Mouse (Mus musculus): Measurements from ENCODE around the gene Nhsl2. TPM values are rescaled to one million over a fixed set of nuclear protein-coding genes. Genes with fewer than 3 reads are reported as not detected.
"Not testable (repeated sequence)": the region's sequence is repeated elsewhere in the genome, so short reads cannot be mapped to it uniquely, and the experiment has no call there.

Gene Nhsl2
- polyA plus RNA-seq (2012; rRNA removed) = 13.1 and 15.7 TPM in 2 replicates

GRCm38 (mm10) chrX:101849281-101849821, at the start of gene Nhsl2:
TSS of gene Nhsl2 (plus strand) at chrX:101849385.
- Histone ChIP-seq H3K4me1 (ENCODE audit: control insufficient read depth, insufficient read depth, low read length) (peaks cover 4% of the 10 kb centered on the region; the same call in 1 of the 2 replicates), H3K27me3 (ENCODE audit: control insufficient read depth, insufficient read depth, low read length) (no peaks in the 10 kb centered on the region), H3K27ac (ENCODE audit: insufficient read depth, low read length) (peak within 1 kb of the TSS; percentile 94), H3K4me3 (replicated peaks; ENCODE audit: insufficient read depth, low read depth, low read length) (peak within 1 kb of the TSS; percentile 84)
- TF ChIP-seq CTCF (IDR thresholded peaks at IDR 0.05; ENCODE audit: borderline replicate concordance, insufficient read depth, low read depth, low read length) (no peak), POLR2A (IDR thresholded peaks at IDR 0.05; ENCODE audit: borderline replicate concordance, insufficient read depth, low read length) (peak; percentile 33; the same call in 1 of the 2 replicates)
- DNase-seq = peak; percentile 69 to 76
- 7% methylated on average over 34 of the region's 58 CpGs for WGBS

- peak in 1 of 2 experiments; percentile 56 for DNase-seq
- no peak overlapping the region for H3K27ac ChIP-seq (ENCODE audit: insufficient read depth, low read length)
- H3K27me3 ChIP-seq (ENCODE audit: control insufficient read depth, insufficient read depth, low read length) = no peaks in the 10 kb centered on the region
- H3K4me3 ChIP-seq (replicated peaks; ENCODE audit: insufficient read depth, low read depth, low read length) = no peak overlapping the region
- no peaks in the 10 kb centered on the region for H3K4me1 ChIP-seq (ENCODE audit: control insufficient read depth, insufficient read depth, low read length)
- 33% methylated on average over 2 of the region's 2 CpGs for WGBS
- no peak for TF ChIP-seq POLR2A (IDR thresholded peaks at IDR 0.05; ENCODE audit: borderline replicate concordance, insufficient read depth, low read length)
- no peak; the same call in 1 of the 2 replicates for TF ChIP-seq CTCF (IDR thresholded peaks at IDR 0.05; ENCODE audit: borderline replicate concordance, insufficient read depth, low read depth, low read length)
These were observed 43.7 kb upstream of the Nhsl2 start for GRCm38 (mm10) chrX:101805512-101805911.

- Histone ChIP-seq H3K27ac (ENCODE audit: insufficient read depth, low read length) (no peak overlapping the region), H3K4me1 (ENCODE audit: control insufficient read depth, insufficient read depth, low read length) (no peaks in the 10 kb centered on the region), H3K27me3 (ENCODE audit: control insufficient read depth, insufficient read depth, low read length) (no peaks in the 10 kb centered on the region), H3K4me3 (replicated peaks; ENCODE audit: insufficient read depth, low read depth, low read length) (no peak overlapping the region)
- DNase-seq = no peak
- TF ChIP-seq POLR2A (IDR thresholded peaks at IDR 0.05; ENCODE audit: borderline replicate concordance, insufficient read depth, low read length) = no peak
- no peak for TF ChIP-seq CTCF (IDR thresholded peaks at IDR 0.05; ENCODE audit: borderline replicate concordance, insufficient read depth, low read depth, low read length)
- 80% methylated on average over 3 of the region's 3 CpGs for WGBS
These were observed 37.4 kb upstream of the Nhsl2 start for GRCm38 (mm10) chrX:101811750-101812149.

GRCm38 (mm10) chrX:101819163-101819562, 30.0 kb upstream of the Nhsl2 start:
- Histone ChIP-seq H3K27ac (ENCODE audit: insufficient read depth, low read length) (no peak overlapping the region), H3K4me3 (replicated peaks; ENCODE audit: insufficient read depth, low read depth, low read length) (no peak overlapping the region), H3K4me1 (ENCODE audit: control insufficient read depth, insufficient read depth, low read length) (no peaks in the 10 kb centered on the region), H3K27me3 (ENCODE audit: control insufficient read depth, insufficient read depth, low read length) (no peaks in the 10 kb centered on the region)
- TF ChIP-seq POLR2A (IDR thresholded peaks at IDR 0.05; ENCODE audit: borderline replicate concordance, insufficient read depth, low read length) (no peak), CTCF (IDR thresholded peaks at IDR 0.05; ENCODE audit: borderline replicate concordance, insufficient read depth, low read depth, low read length) (peak; percentile 46; the same call in 1 of the 2 replicates)
- DNase-seq = no peak
- 50% methylated on average over 1 of the region's 1 CpGs for WGBS

- H3K27me3 ChIP-seq (ENCODE audit: control insufficient read depth, insufficient read depth, low read length); DNase-seq; H3K4me3 ChIP-seq (replicated peaks; ENCODE audit: insufficient read depth, low read depth, low read length); H3K27ac ChIP-seq (ENCODE audit: insufficient read depth, low read length); H3K4me1 ChIP-seq (ENCODE audit: control insufficient read depth, insufficient read depth, low read length): not testable (repeated sequence)
These were observed 29.2 kb upstream of the Nhsl2 start for GRCm38 (mm10) chrX:101819980-101820379.

GRCm38 (mm10) chrX:101847191-101847795, 1.9 kb upstream of the Nhsl2 start:
- no peak for DNase-seq
- Histone ChIP-seq H3K27ac (ENCODE audit: insufficient read depth, low read length) (no peak overlapping the region), H3K27me3 (ENCODE audit: control insufficient read depth, insufficient read depth, low read length) (no peaks in the 10 kb centered on the region), H3K4me1 (ENCODE audit: control insufficient read depth, insufficient read depth, low read length) (no peaks in the 10 kb centered on the region), H3K4me3 (replicated peaks; ENCODE audit: insufficient read depth, low read depth, low read length) (no peak overlapping the region)
- TF ChIP-seq CTCF (IDR thresholded peaks at IDR 0.05; ENCODE audit: borderline replicate concordance, insufficient read depth, low read depth, low read length) (no peak), POLR2A (IDR thresholded peaks at IDR 0.05; ENCODE audit: borderline replicate concordance, insufficient read depth, low read length) (no peak)
- WGBS = 78% methylated on average over 5 of the region's 5 CpGs

GRCm38 (mm10) chrX:101849901-101850551, 841 bp downstream of the Nhsl2 start:
- peak overlapping the region; percentile 94 for H3K27ac ChIP-seq (ENCODE audit: insufficient read depth, low read length)

More at GRCm38 (mm10) chrX:101849901-101850551, 841 bp downstream of the Nhsl2 start:
- peak; percentile 52 to 59 for DNase-seq
- Histone ChIP-seq H3K4me3 (replicated peaks; ENCODE audit: insufficient read depth, low read depth, low read length) (peak overlapping the region; percentile 84), H3K27me3 (ENCODE audit: control insufficient read depth, insufficient read depth, low read length) (no peaks in the 10 kb centered on the region), H3K4me1 (ENCODE audit: control insufficient read depth, insufficient read depth, low read length) (peaks cover 6% of the 10 kb centered on the region; the same call in 1 of the 2 replicates)
- WGBS = 8% methylated on average over 52 of the region's 59 CpGs
- TF ChIP-seq CTCF (IDR thresholded peaks at IDR 0.05; ENCODE audit: borderline replicate concordance, insufficient read depth, low read depth, low read length) (0 out of 2 replicates have a peak, but pooled peaks have one; percentile 5), POLR2A (IDR thresholded peaks at IDR 0.05; ENCODE audit: borderline replicate concordance, insufficient read depth, low read length) (no peak)

Data from cerebellum, adult 2 months (tissue).